Mouse (Mus musculus) T-cell, adult 2 months (primary cell): Measurements from ENCODE around the gene Rptor.

Experiments used
- DNase-seq: peaks from one replicate; pipeline ENCODE4 v3.0.0; 2022; ENCODE audit warnings: low spot score

Gene Rptor

DNA sequence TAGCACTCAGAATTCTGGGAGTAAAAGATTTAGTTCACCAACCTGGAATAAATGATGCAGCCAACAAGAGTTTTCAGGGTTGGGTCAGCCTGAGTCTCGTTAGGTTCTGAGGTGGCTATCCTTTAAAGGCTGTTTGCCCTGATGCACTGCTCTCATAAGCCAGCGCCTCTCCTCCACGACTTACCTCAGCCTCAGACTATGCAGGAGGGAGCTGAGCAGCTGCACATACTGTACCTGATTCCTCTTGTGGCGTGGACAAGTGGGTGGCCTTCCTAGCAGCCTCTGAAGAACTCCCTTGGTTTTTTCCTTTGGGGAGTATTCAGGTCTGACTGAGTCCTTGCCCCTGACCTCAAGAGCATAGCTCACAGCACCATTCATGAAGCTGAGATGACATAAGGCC is 209.4 kb downstream of the Rptor start:
- DNase-seq = no peak

DNA sequence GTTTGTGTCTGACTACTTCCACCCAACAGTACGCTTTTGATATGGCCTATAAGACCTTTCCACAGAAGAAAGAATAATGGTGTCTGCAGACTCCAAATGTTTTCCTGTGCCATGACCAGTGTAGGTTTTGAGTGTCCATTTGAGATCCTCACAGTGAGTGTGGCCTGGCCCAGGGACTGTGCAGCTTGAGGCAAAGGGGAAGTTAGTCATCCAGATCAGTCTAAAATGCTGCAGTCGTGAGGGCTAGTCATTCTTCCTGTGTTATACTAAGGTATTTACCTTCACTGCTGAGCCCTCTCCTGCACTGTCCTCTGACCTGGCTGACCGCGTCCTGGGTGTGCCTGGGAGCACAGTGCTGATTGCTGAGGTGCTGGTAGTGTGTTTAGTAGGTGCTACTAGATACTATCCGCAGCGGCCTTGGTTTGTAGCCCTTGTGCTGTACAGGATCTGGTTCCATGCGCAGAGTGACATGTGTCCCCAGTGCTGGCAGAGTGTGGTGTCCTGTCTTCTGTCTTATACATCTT is 211.4 kb downstream of the Rptor start:
- DNase-seq = no peak

DNA sequence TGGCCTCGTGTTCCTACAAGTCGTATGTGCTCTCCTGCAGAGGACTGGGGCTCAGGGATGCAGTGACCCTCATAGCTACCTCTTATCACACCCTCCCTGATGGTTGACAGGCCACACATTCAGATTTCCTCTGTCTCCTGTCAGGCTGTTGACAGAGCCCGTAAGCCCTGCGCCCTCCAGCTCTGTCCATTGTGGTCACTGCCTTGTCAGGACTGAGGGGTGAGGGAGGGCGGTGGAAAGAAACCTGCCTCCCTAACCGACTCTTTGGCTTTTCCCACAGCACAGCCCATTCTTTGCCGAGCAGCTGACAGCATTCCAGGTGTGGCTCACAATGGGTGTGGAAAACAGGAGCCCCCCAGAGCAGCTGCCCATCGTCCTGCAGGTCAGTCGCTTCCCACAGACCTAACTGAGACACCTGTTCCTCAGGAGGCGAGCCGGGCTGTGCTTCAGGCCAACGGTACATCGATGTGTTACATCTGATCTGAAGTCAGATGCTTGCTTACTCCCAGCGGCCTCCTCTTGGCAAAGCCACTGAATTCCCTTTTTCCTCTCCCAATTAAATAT is 214.2 kb downstream of the Rptor start:
- no peak for DNase-seq

- DNase-seq = no peak
These were observed 214.7 kb downstream of the Rptor start for GRCm38 (mm10) chr11:119817362-119817837.

GRCm38 (mm10) chr11:119817898-119818297 is 215.2 kb downstream of the Rptor start:
- DNase-seq = no peak

- DNase-seq = no peak
These were observed 218.8 kb downstream of the Rptor start for GRCm38 (mm10) chr11:119821514-119821913.

DNA sequence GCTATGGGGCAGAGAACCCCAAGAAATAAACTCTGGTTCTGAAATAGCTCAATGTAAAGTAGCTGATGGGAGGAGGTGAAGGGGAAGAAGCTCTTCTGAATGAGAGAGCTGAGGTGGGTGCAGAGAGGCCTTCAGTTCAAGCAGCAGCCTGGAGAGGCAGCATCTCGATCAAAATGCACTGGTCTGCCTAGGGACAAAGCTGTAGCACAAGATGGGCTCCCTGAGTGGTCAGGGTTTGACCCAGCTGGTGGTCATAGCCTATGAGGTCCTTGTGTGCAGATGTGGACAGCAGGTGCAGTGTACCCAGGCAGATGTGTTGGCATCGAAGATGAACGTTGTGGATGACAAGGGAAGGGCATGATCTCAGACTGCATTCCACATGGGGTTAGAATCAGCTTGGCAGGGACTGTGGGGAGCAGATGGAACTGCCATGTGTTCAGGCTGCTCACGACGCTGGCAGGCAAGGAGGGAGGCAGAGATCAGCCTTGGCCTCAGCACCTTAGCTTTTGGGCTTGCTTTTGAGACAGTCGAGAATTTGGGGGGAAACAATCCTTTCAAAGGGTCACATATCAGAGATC is 221.5 kb downstream of the Rptor start:
- no peak for DNase-seq

- DNase-seq = no peak
These were observed 223.1 kb downstream of the Rptor start for GRCm38 (mm10) chr11:119825783-119826182.

GRCm38 (mm10) chr11:119826239-119826638 is 223.5 kb downstream of the Rptor start:
- no peak for DNase-seq

DNA sequence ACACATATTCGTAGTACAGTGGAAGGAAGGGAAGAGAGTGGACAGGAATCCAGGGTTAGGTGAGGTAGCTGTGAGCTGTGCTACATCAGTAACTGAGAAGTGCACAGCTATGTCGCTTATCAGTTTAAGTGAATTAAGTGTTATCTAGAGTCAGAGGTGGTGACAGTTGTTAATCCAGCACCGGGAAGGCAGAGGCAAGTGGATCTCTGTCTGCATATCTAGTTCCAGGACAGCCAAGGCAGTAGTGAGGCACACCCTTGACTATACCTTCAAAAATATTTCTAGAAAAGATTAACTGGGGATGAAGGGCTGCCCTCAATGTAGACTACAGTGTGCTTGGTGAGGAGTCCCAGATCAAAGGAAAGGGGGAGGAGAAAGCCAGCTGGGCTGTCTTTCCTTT is 226.4 kb downstream of the Rptor start:
- DNase-seq = no peak

- no peak for DNase-seq
These were observed 229.0 kb downstream of the Rptor start for GRCm38 (mm10) chr11:119831682-119832081.

DNA sequence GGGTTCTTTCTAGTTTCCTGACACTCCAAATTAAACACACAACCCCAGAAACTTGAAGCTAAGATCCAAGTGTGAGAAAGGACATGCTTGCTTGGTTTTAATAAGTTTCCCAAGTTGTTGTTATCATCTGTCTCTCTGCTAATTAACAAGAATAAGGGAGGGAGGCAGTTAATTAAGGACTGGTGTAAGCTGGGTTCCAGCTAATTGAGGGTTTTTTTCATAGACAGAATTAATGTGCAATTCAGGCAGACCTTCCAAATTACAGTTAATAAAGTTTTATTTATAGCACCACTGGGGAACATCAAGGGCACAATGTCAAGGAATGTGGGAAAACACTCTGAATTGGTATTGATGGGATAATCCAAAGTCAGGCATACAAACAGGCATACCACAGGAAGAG is 230.6 kb downstream of the Rptor start:
- DNase-seq = no peak

GRCm38 (mm10) chr11:119833877-119834804 is 231.4 kb downstream of the Rptor start:
- DNase-seq = peak; percentile 19

- no peak for DNase-seq
These were observed 233.6 kb downstream of the Rptor start for GRCm38 (mm10) chr11:119836326-119836725.

GRCm38 (mm10) chr11:119837786-119838185 is 235.1 kb downstream of the Rptor start:
- no peak for DNase-seq

DNA sequence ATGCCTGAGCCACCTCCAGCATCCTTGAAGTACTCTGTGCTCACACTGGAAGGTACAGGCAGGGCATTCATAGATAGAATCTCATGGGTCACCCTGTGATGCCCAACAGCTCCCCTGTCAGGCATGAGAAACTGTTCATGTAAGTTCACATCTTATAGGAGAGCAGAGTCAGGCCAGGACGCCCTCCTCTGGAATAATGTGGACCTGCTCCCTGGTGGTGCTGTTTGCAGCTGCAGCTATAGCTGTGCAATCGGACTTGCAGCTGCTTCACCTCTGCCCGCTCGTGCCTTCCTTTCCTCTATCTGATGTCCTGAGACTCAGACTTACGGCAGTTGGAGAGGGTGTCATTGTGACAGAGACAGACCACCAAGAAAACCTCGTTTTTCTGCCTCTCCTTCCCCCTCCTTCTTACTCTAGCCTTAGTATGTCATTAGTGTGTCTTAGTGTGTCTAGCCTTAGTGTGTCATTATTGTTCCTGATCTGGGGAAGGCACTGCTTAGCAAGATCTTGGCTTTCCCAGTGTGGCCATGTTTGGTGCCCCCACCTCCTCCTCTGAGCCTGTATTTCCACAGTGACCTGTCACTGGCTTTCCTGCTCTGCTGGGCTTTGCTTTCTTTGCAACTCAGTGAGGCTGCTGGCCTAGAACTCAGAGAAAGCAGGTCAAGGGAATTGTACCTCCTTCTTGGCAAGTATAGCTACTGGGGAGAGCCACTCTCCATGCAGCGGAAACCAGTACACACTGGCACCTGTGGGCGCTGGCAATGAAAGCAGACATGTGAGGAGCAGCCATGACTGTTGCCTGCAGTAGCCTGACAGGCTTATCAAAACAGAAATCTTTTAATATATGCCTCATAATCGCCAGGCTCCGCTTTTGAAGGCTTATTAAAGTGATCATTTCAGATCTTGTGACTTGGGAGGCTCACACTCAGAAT is 237.0 kb downstream of the Rptor start:
- DNase-seq = no peak

DNA sequence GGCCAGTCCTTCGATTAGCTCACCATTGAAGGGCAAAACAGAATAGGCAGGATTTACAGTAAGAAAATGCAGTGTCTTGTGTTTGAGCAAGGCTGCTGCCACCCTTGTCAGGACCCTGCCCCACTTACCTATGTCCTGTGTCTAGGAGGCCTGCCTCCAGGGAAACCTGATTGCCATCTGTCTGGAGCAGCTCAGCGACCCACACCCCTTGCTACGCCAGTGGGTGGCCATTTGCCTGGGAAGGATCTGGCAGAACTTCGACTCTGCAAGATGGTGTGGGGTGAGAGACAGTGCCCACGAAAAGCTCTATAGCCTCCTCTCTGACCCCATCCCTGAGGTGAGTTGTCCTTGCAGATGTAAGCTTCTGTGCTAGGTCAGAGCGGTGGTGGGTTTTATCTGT is 243.9 kb downstream of the Rptor start:
- DNase-seq = no peak

- DNase-seq = peak; percentile 62
These were observed 244.4 kb downstream of the Rptor start for GRCm38 (mm10) chr11:119847076-119847475.

- no peak for DNase-seq
These were observed 244.9 kb downstream of the Rptor start for GRCm38 (mm10) chr11:119847569-119847968.

- no peak for DNase-seq
These were observed 245.5 kb downstream of the Rptor start for GRCm38 (mm10) chr11:119848189-119848588.

DNA sequence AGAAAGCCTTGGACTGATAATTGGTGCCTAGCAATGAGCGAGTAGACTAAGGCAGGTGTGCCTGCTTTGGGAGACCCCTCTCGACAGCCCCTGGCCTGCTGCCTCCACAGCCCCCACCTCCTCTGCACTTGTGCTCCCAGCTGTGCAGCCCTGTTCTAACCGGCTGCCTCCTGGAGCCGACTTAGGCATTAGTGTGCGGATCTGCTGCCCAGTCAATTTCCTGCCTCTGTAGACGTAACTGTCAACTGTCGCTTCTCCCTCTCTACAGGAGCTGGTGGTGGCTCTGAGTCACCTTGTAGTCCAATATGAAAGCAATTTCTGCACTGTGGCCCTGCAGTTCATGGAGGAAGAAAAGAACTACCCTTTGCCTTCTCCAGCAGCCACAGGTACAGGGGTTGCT is 253.3 kb downstream of the Rptor start:
- peak; percentile 37 for DNase-seq
